Mouse (Mus musculus): Measurements from ENCODE around the gene Rnf215. TPM values are rescaled to one million over a fixed set of nuclear protein-coding genes. Genes with fewer than 3 reads are reported as not detected.

Gene Rnf215
- total and polyA plus RNA-seq, 2 experiments from 2014 or later, result 49.2 to 112 TPM

DNA sequence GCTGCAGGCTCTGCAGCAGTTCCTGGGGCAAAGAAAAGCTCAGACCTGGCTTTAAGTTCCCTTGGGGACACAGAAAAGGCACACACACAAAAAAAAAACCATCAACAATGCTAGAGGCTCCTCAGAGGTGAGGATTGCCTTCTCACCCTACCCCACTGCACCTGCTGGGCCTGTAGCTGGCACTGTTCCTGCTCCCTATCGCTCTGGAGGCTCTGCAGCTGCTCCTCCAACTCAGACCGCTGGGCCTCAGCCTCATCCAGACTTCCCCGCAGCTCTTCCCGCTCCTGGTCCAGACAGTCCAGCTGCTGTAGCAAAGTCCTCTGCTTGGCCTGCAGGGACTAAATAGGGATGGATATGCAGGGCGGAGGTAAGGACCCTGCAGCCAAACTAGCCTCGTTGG lies 11.4 kb downstream of the Rnf215 start:
- Histone ChIP-seq H3K27me3 (ENCODE audit: insufficient read depth, low read length) (no peaks in the 10 kb centered on the region), H3K4me3 (ENCODE audit: low read depth, low read length) (no peak overlapping the region), H3K36me3 (ENCODE audit: insufficient read depth, low read length) (peaks cover 34% of the 10 kb centered on the region), H3K9me3 (ENCODE audit: low read length) (no peaks in the 10 kb centered on the region), H3K4me1 (ENCODE audit: insufficient read depth, low read length) (no peaks in the 10 kb centered on the region), H3K9ac (replicated peaks; ENCODE audit: low read length, poor library complexity, severe bottlenecking) (no peak overlapping the region), H3K27ac (ENCODE audit: low read depth, low read length) (no peak overlapping the region), H3K4me2 (ENCODE audit: low read depth, low read length, poor library complexity, severe bottlenecking) (no peak overlapping the region)
- 80% methylated on average over 6 of the region's 6 CpGs for WGBS
- DNase-seq (ENCODE audit: low spot score) (no peak), ATAC-seq (ENCODE audit: low FRiP score) (no peak)
- TF ChIP-seq CTCF (IDR thresholded peaks at IDR 0.05), result no peak

DNA sequence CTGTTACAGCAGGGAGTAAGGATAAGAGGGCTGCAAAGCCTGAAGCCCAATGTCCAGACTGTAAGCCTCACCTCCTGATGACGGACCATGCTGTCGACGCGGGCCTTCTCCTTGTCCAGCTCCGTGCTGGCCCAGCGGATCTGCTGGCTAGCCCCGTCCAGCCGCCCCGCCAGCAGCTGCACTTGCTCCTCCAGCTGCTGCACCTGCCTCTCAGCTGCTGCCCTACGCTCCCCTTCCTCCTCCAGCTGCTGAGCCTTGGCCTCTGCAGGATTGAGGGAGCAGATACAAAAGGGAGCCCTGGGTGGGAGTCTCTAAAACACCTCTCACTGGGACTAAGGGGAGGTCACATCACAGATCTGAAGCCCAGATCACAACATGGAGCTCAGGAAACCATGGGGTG lies 12.1 kb downstream of the Rnf215 start:
- Histone ChIP-seq H3K27ac (ENCODE audit: low read depth, low read length) (no peak overlapping the region), H3K4me2 (ENCODE audit: low read depth, low read length, poor library complexity, severe bottlenecking) (no peak overlapping the region), H3K4me1 (ENCODE audit: insufficient read depth, low read length) (no peaks in the 10 kb centered on the region), H3K9ac (replicated peaks; ENCODE audit: low read length, poor library complexity, severe bottlenecking) (no peak overlapping the region), H3K27me3 (ENCODE audit: insufficient read depth, low read length) (no peaks in the 10 kb centered on the region), H3K4me3 (ENCODE audit: low read depth, low read length) (no peak overlapping the region), H3K36me3 (ENCODE audit: insufficient read depth, low read length) (peaks cover 35% of the 10 kb centered on the region), H3K9me3 (ENCODE audit: low read length) (no peaks in the 10 kb centered on the region)
- DNase-seq (ENCODE audit: low spot score), result no peak
- 81% methylated on average over 10 of the region's 10 CpGs for WGBS
- no peak for TF ChIP-seq CTCF (IDR thresholded peaks at IDR 0.05)
- ATAC-seq (ENCODE audit: low FRiP score), result no peak

DNA sequence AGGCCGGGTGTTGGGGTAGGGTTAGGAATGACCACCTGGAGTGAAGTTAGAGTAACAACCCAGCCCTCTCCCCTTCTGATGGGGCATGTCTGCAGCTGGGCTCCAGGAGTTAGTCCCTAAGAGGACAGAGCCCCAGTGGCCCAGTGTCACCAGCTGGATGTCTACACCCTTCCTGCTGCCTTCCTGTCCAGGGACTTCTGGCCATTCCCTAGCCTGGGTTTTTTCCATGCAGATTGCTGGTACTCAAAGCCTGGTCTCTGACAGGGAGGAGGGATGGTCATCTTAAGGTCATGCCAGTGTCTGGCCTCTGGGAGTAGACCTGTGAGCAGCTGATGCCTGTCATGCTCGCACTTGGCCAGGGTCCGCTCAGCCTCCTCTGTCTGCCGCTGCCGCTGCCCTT lies 13.1 kb downstream of the Rnf215 start:
- no peak overlapping the region for H3K4me2 ChIP-seq (ENCODE audit: low read depth, low read length, poor library complexity, severe bottlenecking)
- 89% methylated on average over 5 of the region's 5 CpGs for WGBS
- no peaks in the 10 kb centered on the region for H3K27me3 ChIP-seq (ENCODE audit: insufficient read depth, low read length)
- no peak overlapping the region for H3K27ac ChIP-seq (ENCODE audit: low read depth, low read length)
- H3K4me1 ChIP-seq (ENCODE audit: insufficient read depth, low read length), result no peaks in the 10 kb centered on the region
- TF ChIP-seq CTCF (IDR thresholded peaks at IDR 0.05), result no peak
- ATAC-seq (ENCODE audit: low FRiP score), result no peak
- H3K9me3 ChIP-seq (ENCODE audit: low read length), result no peaks in the 10 kb centered on the region
- no peak overlapping the region for H3K4me3 ChIP-seq (ENCODE audit: low read depth, low read length)
- no peak for DNase-seq (ENCODE audit: low spot score)
- H3K9ac ChIP-seq (replicated peaks; ENCODE audit: low read length, poor library complexity, severe bottlenecking), result no peak overlapping the region
- peaks cover 25% of the 10 kb centered on the region for H3K36me3 ChIP-seq (ENCODE audit: insufficient read depth, low read length)

DNA sequence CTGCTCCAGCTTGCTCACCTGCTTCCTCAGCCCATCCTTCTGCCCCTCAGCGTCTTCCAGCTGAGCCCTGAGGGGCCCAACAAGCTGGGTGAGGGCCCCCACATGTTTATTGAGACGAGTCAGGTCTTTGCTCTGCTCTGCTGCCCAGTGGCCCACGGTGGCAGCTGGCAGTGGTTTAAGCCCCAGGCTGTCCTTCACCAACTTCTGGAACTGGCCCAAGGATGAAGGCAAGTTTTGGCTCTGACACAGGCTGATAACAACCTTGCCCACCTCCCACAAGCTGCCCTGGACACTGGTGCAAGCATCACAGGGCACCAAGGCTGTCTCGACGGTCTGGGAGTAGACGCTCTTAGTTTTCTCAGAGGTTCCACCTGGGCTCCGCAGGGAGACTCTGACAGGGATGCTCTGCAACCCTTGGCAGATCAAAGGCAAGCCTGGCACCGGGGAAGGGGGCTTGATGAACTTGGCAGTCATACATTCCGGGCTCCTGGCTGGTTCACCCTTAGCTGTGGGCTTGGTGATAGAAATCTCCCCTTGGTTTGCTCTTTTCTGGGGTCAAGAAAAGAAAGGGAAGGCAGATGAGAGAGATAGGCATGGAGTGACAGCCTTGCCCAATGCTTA lies 13.6 kb downstream of the Rnf215 start:
- WGBS, result 82% methylated on average over 9 of the region's 9 CpGs
- no peak for ATAC-seq (ENCODE audit: low FRiP score)
- Histone ChIP-seq H3K27me3 (ENCODE audit: insufficient read depth, low read length) (no peaks in the 10 kb centered on the region), H3K36me3 (ENCODE audit: insufficient read depth, low read length) (peaks cover 21% of the 10 kb centered on the region), H3K9ac (replicated peaks; ENCODE audit: low read length, poor library complexity, severe bottlenecking) (no peak overlapping the region), H3K4me3 (ENCODE audit: low read depth, low read length) (no peak overlapping the region), H3K4me2 (ENCODE audit: low read depth, low read length, poor library complexity, severe bottlenecking) (no peak overlapping the region), H3K27ac (ENCODE audit: low read depth, low read length) (no peak overlapping the region), H3K9me3 (ENCODE audit: low read length) (no peaks in the 10 kb centered on the region), H3K4me1 (ENCODE audit: insufficient read depth, low read length) (no peaks in the 10 kb centered on the region)
- no peak for TF ChIP-seq CTCF (IDR thresholded peaks at IDR 0.05)
- no peak for DNase-seq (ENCODE audit: low spot score)

DNA sequence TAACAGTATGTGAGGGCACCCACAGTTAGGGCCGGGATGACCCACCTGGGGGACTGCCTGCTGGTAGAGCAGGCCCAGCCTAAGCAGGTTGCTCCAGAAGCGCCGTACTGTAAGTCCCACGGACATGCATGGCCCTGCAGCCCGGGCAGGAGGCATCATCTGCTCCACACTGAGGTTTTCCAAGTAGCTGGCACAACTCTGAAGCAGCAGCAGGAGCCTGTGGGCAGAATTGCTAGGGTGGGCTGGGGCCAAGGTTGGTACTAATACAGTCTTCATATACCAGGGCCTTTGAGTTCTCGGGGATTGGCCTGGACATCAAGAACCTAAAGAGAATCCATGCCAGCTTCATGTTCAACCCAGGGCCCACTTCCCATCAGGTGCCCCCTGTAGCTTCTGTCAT lies 14.9 kb downstream of the Rnf215 start:
- TF ChIP-seq CTCF (IDR thresholded peaks at IDR 0.05), result no peak
- Histone ChIP-seq H3K9ac (replicated peaks; ENCODE audit: low read length, poor library complexity, severe bottlenecking) (no peak overlapping the region), H3K4me2 (ENCODE audit: low read depth, low read length, poor library complexity, severe bottlenecking) (no peak overlapping the region), H3K4me3 (ENCODE audit: low read depth, low read length) (no peak overlapping the region), H3K4me1 (ENCODE audit: insufficient read depth, low read length) (no peaks in the 10 kb centered on the region), H3K36me3 (ENCODE audit: insufficient read depth, low read length) (peaks cover 19% of the 10 kb centered on the region), H3K9me3 (ENCODE audit: low read length) (no peaks in the 10 kb centered on the region), H3K27ac (ENCODE audit: low read depth, low read length) (no peak overlapping the region), H3K27me3 (ENCODE audit: insufficient read depth, low read length) (no peaks in the 10 kb centered on the region)
- WGBS, result 90% methylated on average over 6 of the region's 6 CpGs
- DNase-seq (ENCODE audit: low spot score) (no peak), ATAC-seq (ENCODE audit: low FRiP score) (no peak)

DNA sequence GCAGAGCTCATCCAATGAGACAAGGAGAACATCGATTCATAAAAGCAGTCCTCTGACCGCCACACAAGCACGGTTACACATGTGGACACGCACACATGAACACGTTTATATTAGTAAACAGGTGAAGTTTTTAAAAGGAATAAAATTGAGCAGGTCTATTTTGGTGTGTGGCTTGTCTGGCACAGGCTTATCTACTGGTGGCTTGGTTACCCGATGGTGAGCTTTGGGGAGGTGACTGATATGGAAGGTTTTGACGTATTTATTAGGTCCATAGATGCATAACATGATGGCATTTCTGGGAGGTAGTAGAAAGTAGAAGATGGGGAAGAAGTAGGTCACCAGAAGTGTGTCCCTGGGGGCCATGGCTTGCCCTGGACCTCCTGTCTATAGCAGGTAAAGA lies 18.7 kb downstream of the Rnf215 start:
- ATAC-seq (ENCODE audit: low FRiP score) (no peak), DNase-seq (ENCODE audit: low spot score) (no peak)
- Histone ChIP-seq H3K4me1 (ENCODE audit: insufficient read depth, low read length) (no peaks in the 10 kb centered on the region), H3K4me2 (ENCODE audit: low read depth, low read length, poor library complexity, severe bottlenecking) (no peak overlapping the region), H3K9me3 (ENCODE audit: low read length) (no peaks in the 10 kb centered on the region), H3K27ac (ENCODE audit: low read depth, low read length) (no peak overlapping the region), H3K4me3 (ENCODE audit: low read depth, low read length) (no peak overlapping the region), H3K27me3 (ENCODE audit: insufficient read depth, low read length) (no peaks in the 10 kb centered on the region), H3K36me3 (ENCODE audit: insufficient read depth, low read length) (peaks cover 8% of the 10 kb centered on the region; the same call in 1 of the 2 replicates), H3K9ac (replicated peaks; ENCODE audit: low read length, poor library complexity, severe bottlenecking) (no peak overlapping the region)
- 95% methylated on average over 7 of the region's 7 CpGs for WGBS
- TF ChIP-seq CTCF (IDR thresholded peaks at IDR 0.05), result no peak
